Mouse (Mus musculus) small intestine, adult 2 months (tissue): ENCODE results near the gene Tln2.

Experiments
- CTCF ChIP-seq: fragments of 200-500 bp; IDR thresholded peaks from 2 replicates; pipeline ENCODE4 v1.5.1; 2012; ENCODE audit warnings: low read depth, mild to moderate bottlenecking, control low read depth, inconsistent platforms, low read length, moderate library complexity, mixed read lengths; ENCODE audit not compliant: insufficient replicate concordance, insufficient read length; ENCODE audit errors: extremely low read depth
- POLR2A ChIP-seq: fragments of 200-500 bp; IDR thresholded peaks from 2 replicates; pipeline ENCODE4 v1.6.1; 2012; ENCODE audit warnings: low read depth, mild to moderate bottlenecking, control low read depth, inconsistent platforms, low read length, moderate library complexity

GRCm38 (mm10) chr9:67328451-67328850 is 231.1 kb downstream of the Tln2 start:
- TF ChIP-seq POLR2A (no peak), CTCF (no peak)
